Mouse (Mus musculus): ENCODE results near the gene Tmem92. TPM values are rescaled to one million over a fixed set of nuclear protein-coding genes. Genes with fewer than 3 reads are reported as not detected.

Gene Tmem92
- polyA plus RNA-seq, 1 experiment from 2014 or later, result not detected

DNA sequence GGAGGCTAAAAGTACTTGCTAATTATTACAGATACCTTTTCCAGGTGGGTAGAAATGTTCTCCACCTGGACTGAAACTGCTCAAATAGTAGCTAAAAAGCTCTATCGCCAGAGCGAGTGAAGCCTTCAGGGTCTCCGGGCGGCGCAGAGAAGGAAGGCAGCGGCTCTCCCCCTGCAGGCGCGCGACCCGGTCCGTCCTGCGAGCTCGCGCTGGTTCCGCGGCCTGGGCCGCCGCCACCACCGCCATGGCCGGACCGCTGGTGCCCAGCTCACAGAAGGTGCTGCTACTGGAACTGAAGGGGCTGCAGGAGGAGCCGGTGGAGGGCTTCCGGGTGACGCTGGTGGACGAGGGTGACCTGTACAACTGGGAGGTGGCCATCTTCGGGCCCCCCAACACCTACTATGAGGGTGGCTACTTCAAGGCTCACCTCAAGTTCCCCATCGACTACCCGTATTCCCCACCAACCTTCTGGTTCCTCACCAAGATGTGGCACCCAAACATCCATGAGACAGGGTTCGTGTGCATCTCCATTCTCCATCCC lies 40.7 kb downstream of the Tmem92 start, which contains the start of gene Cdc34b:
Gene Cdc34b (plus strand): TSS at position 51 of the 541 bp plus-strand sequence.
- Histone ChIP-seq H3K4me3 (ENCODE audit: low read depth, low read length) (no peak within 1 kb of the TSS), H3K4me1 (ENCODE audit: control insufficient read depth, insufficient read depth, low read length) (no peaks in the 10 kb centered on the region), H3K27ac (replicated peaks; ENCODE audit: low read depth, low read length) (no peak within 1 kb of the TSS), H3K9me3 (ENCODE audit: control insufficient read depth, low read length) (no peaks in the 10 kb centered on the region), H3K27me3 (ENCODE audit: control insufficient read depth, insufficient read depth, low read length) (no peaks in the 10 kb centered on the region), H3K36me3 (ENCODE audit: control insufficient read depth, insufficient read depth, low read length) (0 out of 2 replicates have a peak, but pooled peaks cover 2% of the 10 kb centered on the region), H3K9ac (ENCODE audit: low read length) (no peak within 1 kb of the TSS), H3K4me2 (ENCODE audit: low read depth, severe bottlenecking) (no peak within 1 kb of the TSS)
- ATAC-seq (ENCODE audit: insufficient number of reproducible peaks, low FRiP score, low TSS enrichment, low read depth) (no peak), DNase-seq (ENCODE audit: low spot score) (no peak)
- WGBS, result 83% methylated on average over 27 of the region's 29 CpGs

DNA sequence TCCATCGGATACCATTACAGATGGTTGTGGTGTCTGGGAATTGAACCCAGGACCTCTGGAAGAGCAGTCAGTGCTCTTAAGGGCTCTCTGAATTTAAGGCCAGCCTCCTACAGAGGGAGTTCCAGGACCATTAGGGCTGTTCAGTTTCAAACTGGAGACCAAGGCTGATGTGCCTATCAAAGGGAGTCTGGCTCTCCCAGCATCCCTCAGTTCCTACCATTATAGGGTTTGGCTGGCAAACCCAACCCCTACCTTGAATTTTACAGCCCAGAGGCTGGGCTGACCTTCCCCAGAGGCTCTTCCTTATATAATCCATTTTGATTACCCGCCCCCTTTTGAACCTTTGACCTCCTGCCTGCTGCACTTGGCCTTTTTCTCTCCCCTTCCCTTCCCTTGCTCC lies 46.8 kb downstream of the Tmem92 start:
- H3K4me2 ChIP-seq (ENCODE audit: low read depth, severe bottlenecking), result no peak overlapping the region
- no peaks in the 10 kb centered on the region for H3K9me3 ChIP-seq (ENCODE audit: control insufficient read depth, low read length)
- no peaks in the 10 kb centered on the region for H3K4me1 ChIP-seq (ENCODE audit: control insufficient read depth, insufficient read depth, low read length)
- no peaks in the 10 kb centered on the region for H3K27me3 ChIP-seq (ENCODE audit: control insufficient read depth, insufficient read depth, low read length)
- ATAC-seq (ENCODE audit: insufficient number of reproducible peaks, low FRiP score, low TSS enrichment, low read depth) (no peak), DNase-seq (ENCODE audit: low spot score) (no peak)
- 60% methylated on average over 2 of the region's 2 CpGs for WGBS
- H3K27ac ChIP-seq (replicated peaks; ENCODE audit: low read depth, low read length), result no peak overlapping the region
- H3K9ac ChIP-seq (ENCODE audit: low read length), result no peak overlapping the region
- no peak overlapping the region for H3K4me3 ChIP-seq (ENCODE audit: low read depth, low read length)
- H3K36me3 ChIP-seq (ENCODE audit: control insufficient read depth, insufficient read depth, low read length), result no peaks in the 10 kb centered on the region

DNA sequence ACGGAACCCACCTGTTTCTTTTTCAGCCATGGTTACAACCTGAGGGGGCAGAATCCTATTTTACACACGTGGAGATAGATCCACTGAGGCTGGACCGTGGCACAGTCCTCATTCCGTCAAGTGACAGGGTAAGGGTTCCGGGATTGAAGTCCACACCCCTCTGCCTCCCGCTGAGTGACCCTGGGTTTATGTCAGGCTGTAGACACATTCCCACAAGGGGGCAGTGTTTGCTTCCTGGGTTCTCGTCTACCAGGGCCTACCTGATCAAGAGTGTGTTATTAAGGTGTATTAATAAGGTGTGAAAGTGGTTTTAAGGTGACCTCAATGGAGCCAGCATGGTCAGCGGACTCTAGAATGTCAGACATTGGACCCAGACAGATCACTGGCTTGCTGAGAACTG lies 49.7 kb downstream of the Tmem92 start:
- ATAC-seq (ENCODE audit: insufficient number of reproducible peaks, low FRiP score, low TSS enrichment, low read depth) (no peak), DNase-seq (ENCODE audit: low spot score) (peak; percentile 25)
- Histone ChIP-seq H3K9me3 (ENCODE audit: control insufficient read depth, low read length) (no peaks in the 10 kb centered on the region), H3K27me3 (ENCODE audit: control insufficient read depth, insufficient read depth, low read length) (no peaks in the 10 kb centered on the region), H3K9ac (ENCODE audit: low read length) (no peak overlapping the region), H3K4me2 (ENCODE audit: low read depth, severe bottlenecking) (no peak overlapping the region), H3K4me1 (ENCODE audit: control insufficient read depth, insufficient read depth, low read length) (no peaks in the 10 kb centered on the region), H3K4me3 (ENCODE audit: low read depth, low read length) (no peak overlapping the region), H3K36me3 (ENCODE audit: control insufficient read depth, insufficient read depth, low read length) (no peaks in the 10 kb centered on the region), H3K27ac (replicated peaks; ENCODE audit: low read depth, low read length) (no peak overlapping the region)
- 40% methylated on average over 8 of the region's 8 CpGs for WGBS

DNA sequence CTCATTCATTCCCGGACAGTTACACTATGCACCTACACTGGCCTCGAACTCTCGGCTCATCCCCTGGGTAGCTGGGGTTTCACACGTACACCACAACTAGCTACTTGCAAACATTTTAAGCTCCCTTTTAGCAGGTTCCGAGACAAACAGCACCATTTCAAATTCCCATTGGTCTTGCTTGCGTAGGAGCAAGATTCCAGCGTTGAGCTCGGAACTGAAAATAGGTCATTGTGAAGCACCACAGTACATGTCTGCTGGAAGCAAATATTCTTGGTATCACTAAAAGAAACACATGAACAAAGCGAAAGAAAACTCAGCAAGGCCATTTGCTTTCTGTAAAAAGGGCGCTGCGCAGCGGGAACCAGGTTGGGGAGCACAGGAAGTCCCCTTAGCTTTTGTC lies 51.3 kb downstream of the Tmem92 start:
- Histone ChIP-seq H3K36me3 (ENCODE audit: control insufficient read depth, insufficient read depth, low read length) (no peaks in the 10 kb centered on the region), H3K4me1 (ENCODE audit: control insufficient read depth, insufficient read depth, low read length) (no peaks in the 10 kb centered on the region), H3K27me3 (ENCODE audit: control insufficient read depth, insufficient read depth, low read length) (no peaks in the 10 kb centered on the region), H3K9me3 (ENCODE audit: control insufficient read depth, low read length) (no peaks in the 10 kb centered on the region), H3K27ac (replicated peaks; ENCODE audit: low read depth, low read length) (no peak overlapping the region), H3K4me3 (ENCODE audit: low read depth, low read length) (no peak overlapping the region), H3K4me2 (ENCODE audit: low read depth, severe bottlenecking) (no peak overlapping the region), H3K9ac (ENCODE audit: low read length) (no peak overlapping the region)
- no peak for DNase-seq (ENCODE audit: low spot score)
- ATAC-seq (ENCODE audit: insufficient number of reproducible peaks, low FRiP score, low TSS enrichment, low read depth), result no peak
- 90% methylated on average over 12 of the region's 12 CpGs for WGBS

- Histone ChIP-seq H3K9me3 (ENCODE audit: control insufficient read depth, low read length) (no peaks in the 10 kb centered on the region), H3K4me3 (ENCODE audit: low read depth, low read length) (no peak overlapping the region), H3K27ac (replicated peaks; ENCODE audit: low read depth, low read length) (no peak overlapping the region), H3K4me1 (ENCODE audit: control insufficient read depth, insufficient read depth, low read length) (no peaks in the 10 kb centered on the region), H3K9ac (ENCODE audit: low read length) (no peak overlapping the region), H3K36me3 (ENCODE audit: control insufficient read depth, insufficient read depth, low read length) (no peaks in the 10 kb centered on the region), H3K27me3 (ENCODE audit: control insufficient read depth, insufficient read depth, low read length) (no peaks in the 10 kb centered on the region), H3K4me2 (ENCODE audit: low read depth, severe bottlenecking) (no peak overlapping the region)
- DNase-seq (ENCODE audit: low spot score) (peak; percentile 76), ATAC-seq (ENCODE audit: insufficient number of reproducible peaks, low FRiP score, low TSS enrichment, low read depth) (no peak)
- WGBS, result 37% methylated on average over 5 of the region's 5 CpGs
Measured at GRCm38 (mm10) chr11:94730261-94730660, 52.2 kb downstream of the Tmem92 start.

DNA sequence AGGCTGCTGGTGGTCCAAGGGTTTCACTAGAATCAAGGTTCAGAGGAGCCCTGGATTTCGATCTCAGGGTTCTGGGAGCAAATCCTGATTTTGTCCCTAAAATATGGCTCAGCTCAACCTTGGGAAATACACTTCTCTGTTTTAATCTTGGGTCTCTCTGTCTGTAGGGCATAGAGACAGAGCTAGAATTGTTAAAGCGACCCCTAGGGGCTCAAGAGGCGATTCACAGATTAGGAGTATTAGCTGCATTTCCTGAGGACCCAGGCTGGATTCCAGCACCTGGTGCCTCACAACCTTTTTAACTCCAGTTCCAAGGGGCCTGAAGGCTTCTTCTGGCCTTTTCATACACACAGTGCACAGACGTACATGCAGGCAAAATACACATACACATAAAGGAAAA lies 52.9 kb downstream of the Tmem92 start:
- WGBS, result 35% methylated on average over 4 of the region's 4 CpGs
- no peak overlapping the region for H3K4me3 ChIP-seq (ENCODE audit: low read depth, low read length)
- H3K27ac ChIP-seq (replicated peaks; ENCODE audit: low read depth, low read length), result no peak overlapping the region
- H3K9me3 ChIP-seq (ENCODE audit: control insufficient read depth, low read length), result no peaks in the 10 kb centered on the region
- H3K4me1 ChIP-seq (ENCODE audit: control insufficient read depth, insufficient read depth, low read length), result no peaks in the 10 kb centered on the region
- no peak overlapping the region for H3K4me2 ChIP-seq (ENCODE audit: low read depth, severe bottlenecking)
- DNase-seq (ENCODE audit: low spot score) (no peak), ATAC-seq (ENCODE audit: insufficient number of reproducible peaks, low FRiP score, low TSS enrichment, low read depth) (no peak)
- H3K9ac ChIP-seq (ENCODE audit: low read length), result no peak overlapping the region
- no peaks in the 10 kb centered on the region for H3K27me3 ChIP-seq (ENCODE audit: control insufficient read depth, insufficient read depth, low read length)
- no peaks in the 10 kb centered on the region for H3K36me3 ChIP-seq (ENCODE audit: control insufficient read depth, insufficient read depth, low read length)

- no peak for ATAC-seq (ENCODE audit: insufficient number of reproducible peaks, low FRiP score, low TSS enrichment, low read depth)
- no peak for DNase-seq (ENCODE audit: low spot score)
- Histone ChIP-seq H3K27me3 (ENCODE audit: control insufficient read depth, insufficient read depth, low read length) (no peaks in the 10 kb centered on the region), H3K4me3 (ENCODE audit: low read depth, low read length) (no peak overlapping the region), H3K4me2 (ENCODE audit: low read depth, severe bottlenecking) (no peak overlapping the region), H3K9me3 (ENCODE audit: control insufficient read depth, low read length) (no peaks in the 10 kb centered on the region), H3K4me1 (ENCODE audit: control insufficient read depth, insufficient read depth, low read length) (no peaks in the 10 kb centered on the region), H3K27ac (replicated peaks; ENCODE audit: low read depth, low read length) (no peak overlapping the region), H3K9ac (ENCODE audit: low read length) (no peak overlapping the region), H3K36me3 (ENCODE audit: control insufficient read depth, insufficient read depth, low read length) (no peaks in the 10 kb centered on the region)
- 82% methylated on average over 3 of the region's 3 CpGs for WGBS
Measured at GRCm38 (mm10) chr11:94728545-94728944, 54.0 kb downstream of the Tmem92 start.

- Histone ChIP-seq H3K4me1 (ENCODE audit: control insufficient read depth, insufficient read depth, low read length) (no peaks in the 10 kb centered on the region), H3K4me2 (ENCODE audit: low read depth, severe bottlenecking) (no peak overlapping the region), H3K4me3 (ENCODE audit: low read depth, low read length) (no peak overlapping the region), H3K36me3 (ENCODE audit: control insufficient read depth, insufficient read depth, low read length) (no peaks in the 10 kb centered on the region), H3K27me3 (ENCODE audit: control insufficient read depth, insufficient read depth, low read length) (no peaks in the 10 kb centered on the region), H3K27ac (replicated peaks; ENCODE audit: low read depth, low read length) (no peak overlapping the region), H3K9me3 (ENCODE audit: control insufficient read depth, low read length) (no peaks in the 10 kb centered on the region), H3K9ac (ENCODE audit: low read length) (no peak overlapping the region)
- 88% methylated on average over 3 of the region's 3 CpGs for WGBS
- ATAC-seq (ENCODE audit: insufficient number of reproducible peaks, low FRiP score, low TSS enrichment, low read depth), result no peak
- no peak for DNase-seq (ENCODE audit: low spot score)
Measured at GRCm38 (mm10) chr11:94727306-94727705, 55.2 kb downstream of the Tmem92 start.
